Mouse (Mus musculus): Measurements from ENCODE around the gene Rgl1. TPM values are rescaled to one million over a fixed set of nuclear protein-coding genes. Genes with fewer than 3 reads are reported as not detected.

Gene Rgl1
- total RNA-seq, 1 experiment: 1.3 TPM

DNA sequence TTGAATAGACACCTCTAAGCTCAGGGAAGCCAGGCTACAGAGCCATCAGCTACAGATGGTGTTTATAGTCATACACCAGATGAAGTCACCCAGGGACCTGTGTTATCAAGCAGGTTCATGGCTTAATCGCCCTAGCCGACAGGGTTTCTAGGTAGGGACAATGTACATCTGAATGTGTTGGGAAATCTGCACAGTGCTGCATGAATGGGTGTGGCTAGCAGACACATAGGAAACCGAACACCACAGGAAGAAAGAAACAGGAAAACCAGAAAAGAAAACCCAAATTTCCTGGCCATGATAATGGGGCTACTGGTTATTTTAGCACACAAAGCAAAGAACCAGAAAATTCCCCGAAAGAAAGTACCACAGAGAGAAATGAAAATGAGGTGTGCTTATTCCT lies 45.2 kb downstream of the Rgl1 start:
- no peaks in the 10 kb centered on the region for H3K36me3 ChIP-seq (ENCODE audit: control insufficient read depth, insufficient read depth, low read length, poor library complexity, severe bottlenecking)
- H3K9me3 ChIP-seq (ENCODE audit: control insufficient read depth, insufficient read depth, low read depth, low read length): no peaks in the 10 kb centered on the region
- TF ChIP-seq ZNF384 (IDR thresholded peaks at IDR 0.05; ENCODE audit: low read depth, low read length) (no peak), HCFC1 (IDR thresholded peaks at IDR 0.05; ENCODE audit: borderline replicate concordance, insufficient read depth, low read length) (no peak), MAFK (IDR thresholded peaks at IDR 0.05; ENCODE audit: insufficient read depth, low read depth, low read length) (no peak), CHD2 (IDR thresholded peaks at IDR 0.05; ENCODE audit: low read depth, low read length) (no peak), ZC3H11A (IDR thresholded peaks at IDR 0.05; ENCODE audit: borderline replicate concordance, low read depth, low read length) (no peak)
- in situ Hi-C loops (cut with MboI; ENCODE audit: low sequenced_read_pairs in 2 of 2, unreplicated experiment in 2 of 2): no loop called here
- H3K9ac ChIP-seq (ENCODE audit: insufficient read depth, low read depth, low read length, poor library complexity, severe bottlenecking): no peak overlapping the region
- H3K4me1 ChIP-seq (ENCODE audit: control insufficient read depth in 2 of 2, insufficient read depth in 2 of 2, low read length in 2 of 2, poor library complexity in 1 of 2): peaks cover 2 to 4% of the 10 kb centered on the region in 2 experiments; a peak in 2 of 4 replicates
- DNase-seq (ENCODE audit: low read depth, low spot score): no peak
- H3K4me3 ChIP-seq (ENCODE audit: insufficient read depth in 1 of 2, low read depth in 1 of 2, low read length in 2 of 2, poor library complexity in 1 of 2, severe bottlenecking in 1 of 2): no peak overlapping the region
- H3K27ac ChIP-seq (ENCODE audit: insufficient read depth, low read depth, low read length, poor library complexity, severe bottlenecking): no peak overlapping the region

- Histone ChIP-seq H3K9me3 (ENCODE audit: control insufficient read depth, insufficient read depth, low read depth, low read length) (no peaks in the 10 kb centered on the region), H3K36me3 (ENCODE audit: control insufficient read depth, insufficient read depth, low read length, poor library complexity, severe bottlenecking) (no peaks in the 10 kb centered on the region), H3K4me3 (ENCODE audit: insufficient read depth in 1 of 2, low read depth in 1 of 2, low read length in 2 of 2, poor library complexity in 1 of 2, severe bottlenecking in 1 of 2) (no peak overlapping the region), H3K4me1 (ENCODE audit: control insufficient read depth in 2 of 2, insufficient read depth in 2 of 2, low read length in 2 of 2, poor library complexity in 1 of 2) (peaks cover 2 to 4% of the 10 kb centered on the region in 2 experiments; a peak in 2 of 4 replicates), H3K27ac (ENCODE audit: insufficient read depth, low read depth, low read length, poor library complexity, severe bottlenecking) (no peak overlapping the region), H3K9ac (ENCODE audit: insufficient read depth, low read depth, low read length, poor library complexity, severe bottlenecking) (no peak overlapping the region)
- DNase-seq (ENCODE audit: low read depth, low spot score): no peak
- TF ChIP-seq CHD2 (IDR thresholded peaks at IDR 0.05; ENCODE audit: low read depth, low read length) (no peak), HCFC1 (IDR thresholded peaks at IDR 0.05; ENCODE audit: borderline replicate concordance, insufficient read depth, low read length) (no peak), MAFK (IDR thresholded peaks at IDR 0.05; ENCODE audit: insufficient read depth, low read depth, low read length) (no peak), ZC3H11A (IDR thresholded peaks at IDR 0.05; ENCODE audit: borderline replicate concordance, low read depth, low read length) (no peak), ZNF384 (IDR thresholded peaks at IDR 0.05; ENCODE audit: low read depth, low read length) (no peak)
- in situ Hi-C loops (cut with MboI; ENCODE audit: low sequenced_read_pairs in 2 of 2, unreplicated experiment in 2 of 2): no loop called here
These were observed 48.0 kb downstream of the Rgl1 start for GRCm38 (mm10) chr1:152718200-152718599.

- peaks cover 2 to 4% of the 10 kb centered on the region in 2 experiments; a peak in 2 of 4 replicates for H3K4me1 ChIP-seq (ENCODE audit: control insufficient read depth in 2 of 2, insufficient read depth in 2 of 2, low read length in 2 of 2, poor library complexity in 1 of 2)
- DNase-seq (ENCODE audit: low read depth, low spot score): no peak
- no peaks in the 10 kb centered on the region for H3K36me3 ChIP-seq (ENCODE audit: control insufficient read depth, insufficient read depth, low read length, poor library complexity, severe bottlenecking)
- no peaks in the 10 kb centered on the region for H3K9me3 ChIP-seq (ENCODE audit: control insufficient read depth, insufficient read depth, low read depth, low read length)
- H3K27ac ChIP-seq (ENCODE audit: insufficient read depth, low read depth, low read length, poor library complexity, severe bottlenecking): no peak overlapping the region
- no peak for TF ChIP-seq MAFK (IDR thresholded peaks at IDR 0.05; ENCODE audit: insufficient read depth, low read depth, low read length)
- TF ChIP-seq ZC3H11A (IDR thresholded peaks at IDR 0.05; ENCODE audit: borderline replicate concordance, low read depth, low read length): no peak
- no peak for TF ChIP-seq ZNF384 (IDR thresholded peaks at IDR 0.05; ENCODE audit: low read depth, low read length)
- no peak for TF ChIP-seq HCFC1 (IDR thresholded peaks at IDR 0.05; ENCODE audit: borderline replicate concordance, insufficient read depth, low read length)
- H3K4me3 ChIP-seq (ENCODE audit: insufficient read depth in 1 of 2, low read depth in 1 of 2, low read length in 2 of 2, poor library complexity in 1 of 2, severe bottlenecking in 1 of 2): no peak overlapping the region
- in situ Hi-C loops (cut with MboI; ENCODE audit: low sequenced_read_pairs in 2 of 2, unreplicated experiment in 2 of 2): no loop called here
- H3K9ac ChIP-seq (ENCODE audit: insufficient read depth, low read depth, low read length, poor library complexity, severe bottlenecking): no peak overlapping the region
These were observed 48.8 kb downstream of the Rgl1 start for GRCm38 (mm10) chr1:152717329-152717728.

- no peaks in the 10 kb centered on the region for H3K9me3 ChIP-seq (ENCODE audit: control insufficient read depth, insufficient read depth, low read depth, low read length)
- no peaks in the 10 kb centered on the region for H3K36me3 ChIP-seq (ENCODE audit: control insufficient read depth, insufficient read depth, low read length, poor library complexity, severe bottlenecking)
- in situ Hi-C loops (cut with MboI; ENCODE audit: low sequenced_read_pairs in 2 of 2, unreplicated experiment in 2 of 2): no loop called here
- H3K4me3 ChIP-seq (ENCODE audit: insufficient read depth in 1 of 2, low read depth in 1 of 2, low read length in 2 of 2, poor library complexity in 1 of 2, severe bottlenecking in 1 of 2): no peak overlapping the region
- no peak overlapping the region for H3K27ac ChIP-seq (ENCODE audit: insufficient read depth, low read depth, low read length, poor library complexity, severe bottlenecking)
- no peak for DNase-seq (ENCODE audit: low read depth, low spot score)
- no peak for TF ChIP-seq MAFK (IDR thresholded peaks at IDR 0.05; ENCODE audit: insufficient read depth, low read depth, low read length)
- no peak for TF ChIP-seq CHD2 (IDR thresholded peaks at IDR 0.05; ENCODE audit: low read depth, low read length)
- no peak for TF ChIP-seq HCFC1 (IDR thresholded peaks at IDR 0.05; ENCODE audit: borderline replicate concordance, insufficient read depth, low read length)
- no peak for TF ChIP-seq ZC3H11A (IDR thresholded peaks at IDR 0.05; ENCODE audit: borderline replicate concordance, low read depth, low read length)
- no peak for TF ChIP-seq ZNF384 (IDR thresholded peaks at IDR 0.05; ENCODE audit: low read depth, low read length)
- H3K9ac ChIP-seq (ENCODE audit: insufficient read depth, low read depth, low read length, poor library complexity, severe bottlenecking): no peak overlapping the region
- peaks cover 0 to 2% of the 10 kb centered on the region in 2 experiments; a peak in 1 of 4 replicates for H3K4me1 ChIP-seq (ENCODE audit: control insufficient read depth in 2 of 2, insufficient read depth in 2 of 2, low read length in 2 of 2, poor library complexity in 1 of 2)
These were observed 51.7 kb downstream of the Rgl1 start for GRCm38 (mm10) chr1:152714405-152714804.

GRCm38 (mm10) chr1:152713924-152714323 lies 52.2 kb downstream of the Rgl1 start:
- H3K9ac ChIP-seq (ENCODE audit: insufficient read depth, low read depth, low read length, poor library complexity, severe bottlenecking): no peak overlapping the region
- peaks cover 0 to 2% of the 10 kb centered on the region in 2 experiments; a peak in 1 of 4 replicates for H3K4me1 ChIP-seq (ENCODE audit: control insufficient read depth in 2 of 2, insufficient read depth in 2 of 2, low read length in 2 of 2, poor library complexity in 1 of 2)
- no peak overlapping the region for H3K27ac ChIP-seq (ENCODE audit: insufficient read depth, low read depth, low read length, poor library complexity, severe bottlenecking)
- H3K36me3 ChIP-seq (ENCODE audit: control insufficient read depth, insufficient read depth, low read length, poor library complexity, severe bottlenecking): no peaks in the 10 kb centered on the region
- TF ChIP-seq HCFC1 (IDR thresholded peaks at IDR 0.05; ENCODE audit: borderline replicate concordance, insufficient read depth, low read length) (no peak), ZNF384 (IDR thresholded peaks at IDR 0.05; ENCODE audit: low read depth, low read length) (no peak), MAFK (IDR thresholded peaks at IDR 0.05; ENCODE audit: insufficient read depth, low read depth, low read length) (no peak), ZC3H11A (IDR thresholded peaks at IDR 0.05; ENCODE audit: borderline replicate concordance, low read depth, low read length) (no peak)
- DNase-seq (ENCODE audit: low read depth, low spot score): no peak
- no peak overlapping the region for H3K4me3 ChIP-seq (ENCODE audit: insufficient read depth in 1 of 2, low read depth in 1 of 2, low read length in 2 of 2, poor library complexity in 1 of 2, severe bottlenecking in 1 of 2)
- H3K9me3 ChIP-seq (ENCODE audit: control insufficient read depth, insufficient read depth, low read depth, low read length): no peaks in the 10 kb centered on the region
- in situ Hi-C loops (cut with MboI; ENCODE audit: low sequenced_read_pairs in 2 of 2, unreplicated experiment in 2 of 2): no loop called here

All from ES-E14 (cell line).